Mouse (Mus musculus) lung, postnatal 36 days (tissue): ENCODE results near the gene Scgb1b27.
"Not testable (repeated sequence)": the region's sequence is repeated elsewhere in the genome, so short reads cannot be mapped to it uniquely, and the experiment has no call there.

ENCODE experiments used
- DNase-seq: peaks from one replicate; pipeline ENCODE4 v3.0.0; 2022; ENCODE audit warnings: mixed read lengths

Gene Scgb1b27

DNA sequence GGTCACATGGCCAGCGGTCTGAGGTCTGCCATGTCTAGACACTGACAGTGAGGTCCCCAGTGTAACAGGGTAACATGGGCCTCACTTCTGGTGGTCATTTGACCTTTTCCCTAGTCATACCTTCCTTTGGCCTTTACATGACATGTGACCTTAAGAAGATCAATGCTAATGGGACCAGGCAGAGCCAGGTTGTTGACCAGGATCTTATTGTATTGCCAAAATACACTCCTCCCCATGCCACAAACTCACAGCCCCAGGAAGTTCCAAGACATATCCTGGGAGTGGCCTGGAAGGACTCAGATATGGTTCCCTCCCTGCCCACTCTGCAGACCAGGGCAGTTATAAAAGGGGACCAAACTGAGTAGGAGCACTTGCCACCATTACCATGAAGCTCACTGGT, at the start of gene Scgb1b27:
Scgb1b27 (plus strand) TSS at position 301 of the 400 bp plus-strand sequence.
- DNase-seq = not testable (repeated sequence)

GRCm38 (mm10) chr7:33982281-33982680, 39.0 kb upstream of the Scgb1b27 start:
- peak; percentile 51 for DNase-seq

DNA sequence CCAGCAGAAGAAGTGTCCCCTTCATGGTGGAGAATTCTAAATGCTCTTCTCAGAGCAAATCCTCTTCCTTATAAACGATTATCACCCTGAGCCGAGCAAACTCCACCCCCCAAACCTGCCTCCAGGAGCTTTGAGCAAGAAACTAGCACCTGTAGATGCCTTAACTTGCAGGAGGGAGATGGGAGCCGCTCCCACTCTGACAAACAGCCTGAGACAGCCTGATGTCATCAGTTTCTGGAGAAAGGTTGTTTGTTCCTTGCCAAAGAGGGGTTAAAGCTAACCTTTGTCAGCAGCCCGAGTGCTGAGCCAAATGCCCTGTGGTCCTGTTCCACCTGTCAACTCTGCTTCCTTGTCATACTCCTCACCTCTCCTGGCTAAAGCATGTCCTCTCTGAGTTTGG, 7.4 kb upstream of the Scgb1b27 start, which contains the start of gene Scgb2b27:
Scgb2b27 (minus strand) TSS at position 101 of the 400 bp plus-strand sequence.
- DNase-seq = no peak

DNA sequence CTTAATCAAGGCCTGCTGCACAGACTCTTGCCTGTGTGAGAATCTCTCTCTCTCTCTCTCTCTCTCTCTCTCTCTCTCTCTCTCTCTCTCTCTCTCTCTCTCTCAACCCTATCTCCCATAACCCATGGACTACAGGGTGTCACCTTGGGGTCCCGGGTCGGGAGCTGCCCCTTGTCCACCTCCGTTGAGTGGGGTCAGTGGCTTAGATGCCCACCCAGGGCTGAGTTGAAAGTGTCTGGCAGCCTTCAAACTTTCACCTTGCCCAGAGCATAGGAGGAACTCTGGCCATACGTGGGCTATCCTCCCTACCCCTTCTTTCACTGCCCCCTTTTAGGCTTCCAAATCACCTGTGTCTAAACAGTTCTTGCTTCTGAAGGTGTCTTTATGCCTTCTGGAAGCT, 4.4 kb downstream of the Scgb1b27 start:
- no peak for DNase-seq

DNA sequence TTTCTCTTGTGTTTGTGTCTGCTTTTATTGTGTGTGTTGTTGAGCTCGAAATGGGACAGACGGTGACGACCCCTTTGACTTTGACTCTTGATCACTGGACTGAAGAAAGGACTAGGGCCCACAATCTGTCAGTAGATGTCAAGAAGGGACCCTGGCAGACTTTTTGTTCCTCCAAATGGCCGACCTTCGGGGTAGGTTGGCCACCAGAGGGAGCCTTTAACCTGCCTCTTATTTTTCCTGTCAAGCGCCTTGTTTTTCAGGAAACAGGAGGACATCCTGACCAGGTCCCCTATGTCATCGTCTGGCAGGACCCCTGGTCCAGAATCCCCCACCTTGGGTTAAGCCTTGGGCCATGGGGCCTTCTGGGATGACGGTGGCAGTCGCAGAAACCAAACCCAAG, 5.9 kb downstream of the Scgb1b27 start:
- DNase-seq = not testable (repeated sequence)

- DNase-seq = no peak
Measured at GRCm38 (mm10) chr7:34030026-34030425, 8.7 kb downstream of the Scgb1b27 start.

DNA sequence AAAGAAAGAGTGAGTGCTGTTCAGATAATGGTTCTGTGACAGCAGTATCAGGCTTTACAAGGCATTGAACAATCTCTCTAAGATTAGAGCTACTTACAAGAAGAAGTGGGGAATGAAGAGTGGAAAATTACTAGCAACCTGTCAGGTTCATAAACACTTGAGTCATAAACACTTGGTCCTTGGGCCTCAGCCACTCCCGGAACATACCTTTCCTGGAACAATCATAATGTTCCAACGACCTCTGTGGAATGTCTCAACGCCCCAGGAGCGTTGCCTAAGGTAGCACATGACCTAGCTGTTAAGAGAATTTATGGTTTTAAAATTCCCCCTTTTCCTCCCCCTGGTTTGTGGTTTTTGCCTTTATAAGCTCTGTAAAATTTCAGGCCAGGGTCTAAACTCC, 13.3 kb downstream of the Scgb1b27 start:
- not testable (repeated sequence) for DNase-seq

DNA sequence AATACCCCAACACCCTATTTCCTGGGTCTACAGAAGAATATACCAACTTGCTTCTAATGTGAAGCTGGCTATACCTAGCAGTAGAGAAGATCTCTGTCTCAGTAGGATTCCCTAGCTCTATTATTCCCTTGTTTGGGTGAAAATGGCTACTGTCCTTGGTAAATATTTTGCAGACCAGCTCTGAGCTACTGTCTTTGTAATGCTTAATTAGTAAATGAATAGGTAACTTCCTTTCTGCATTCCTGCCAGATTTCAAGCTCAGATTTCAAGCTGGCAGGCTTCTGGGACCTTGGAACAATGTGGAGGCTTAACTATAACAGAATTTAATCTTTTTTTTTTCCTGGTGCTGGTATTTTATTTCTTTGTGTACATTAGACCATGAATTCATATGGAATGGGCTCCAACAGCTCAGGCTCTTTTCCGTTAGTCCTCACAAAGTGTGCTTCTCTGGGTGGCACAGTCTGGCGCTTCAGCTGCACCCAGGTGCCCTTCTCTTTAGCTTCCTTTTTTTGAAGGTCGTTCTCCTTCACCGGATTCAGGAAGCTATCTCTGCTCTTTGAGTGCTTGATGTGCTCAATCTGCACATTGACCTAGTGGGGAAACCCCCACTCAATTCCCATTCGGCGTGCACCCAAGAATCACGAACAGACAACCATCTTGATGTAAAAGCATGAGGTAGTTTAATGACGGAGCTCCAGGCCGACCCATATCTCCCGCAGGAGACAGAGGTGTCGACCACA, 15.0 kb downstream of the Scgb1b27 start:
- not testable (repeated sequence) for DNase-seq

GRCm38 (mm10) chr7:34068132-34068531, 46.8 kb downstream of the Scgb1b27 start:
- not testable (repeated sequence) for DNase-seq
